Mouse (Mus musculus): Measurements from ENCODE around the gene Slc2a4.

DNA sequence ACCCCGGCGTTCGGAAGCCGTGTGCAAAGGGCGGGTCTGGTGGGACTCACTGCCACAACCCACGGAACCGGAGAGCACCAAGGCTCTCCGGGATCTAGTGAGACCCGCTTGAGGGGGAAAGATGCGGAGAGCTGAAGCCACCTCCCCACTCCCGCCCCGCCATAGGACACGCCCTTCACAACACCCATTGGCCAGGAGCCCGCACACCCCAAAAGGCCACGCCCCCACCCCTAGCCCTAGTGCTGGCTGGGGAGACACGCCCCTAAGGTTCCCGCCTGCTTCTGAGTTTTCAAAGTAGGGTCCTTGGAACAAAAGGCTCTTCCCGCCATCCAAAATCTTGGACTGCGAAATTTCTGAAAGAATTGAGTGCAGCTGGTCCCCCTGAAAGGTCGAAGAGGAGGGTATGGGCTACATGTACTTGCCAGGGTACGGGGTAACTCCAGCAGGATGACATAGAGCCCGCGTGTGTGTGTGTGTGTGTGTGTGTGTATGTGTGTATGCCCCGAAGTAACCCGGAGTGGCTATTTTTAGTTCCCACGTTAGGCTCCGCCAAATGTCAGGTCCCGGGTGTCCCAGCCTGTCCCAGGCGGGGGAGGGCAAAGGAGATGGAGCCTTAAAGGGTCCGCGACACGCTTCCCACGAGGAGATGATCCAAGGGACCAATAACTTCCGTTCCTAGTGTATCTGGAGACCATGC lies at the start of gene Slc2a4:
- peak; percentile 63 for TF ChIP-seq POLR2A (IDR thresholded peaks at IDR 0.05; ENCODE audit: low read depth, low read length)
- TF ChIP-seq CTCF (conservative IDR thresholded peaks at IDR 0.05; ENCODE audit: insufficient read depth, insufficient read length, low read depth, low read length) = no peak
